Mouse (Mus musculus) mouse trophoblast stem cell (cell line): ENCODE measurements around the gene Mrps10.
"Not testable (repeated sequence)": the region's sequence is repeated elsewhere in the genome, so short reads cannot be mapped to it uniquely, and the experiment has no call there.

Experiments used
- in situ Hi-C, 2 experiments: fragments of 300-500 bp; cut with MseI, MboI; formaldehyde crosslinking; loops; 2 replicates in 1 of 2; 3 replicates in 1 of 2; pipeline ENCODE4 v1.15.1; 2025

Gene Mrps10

DNA sequence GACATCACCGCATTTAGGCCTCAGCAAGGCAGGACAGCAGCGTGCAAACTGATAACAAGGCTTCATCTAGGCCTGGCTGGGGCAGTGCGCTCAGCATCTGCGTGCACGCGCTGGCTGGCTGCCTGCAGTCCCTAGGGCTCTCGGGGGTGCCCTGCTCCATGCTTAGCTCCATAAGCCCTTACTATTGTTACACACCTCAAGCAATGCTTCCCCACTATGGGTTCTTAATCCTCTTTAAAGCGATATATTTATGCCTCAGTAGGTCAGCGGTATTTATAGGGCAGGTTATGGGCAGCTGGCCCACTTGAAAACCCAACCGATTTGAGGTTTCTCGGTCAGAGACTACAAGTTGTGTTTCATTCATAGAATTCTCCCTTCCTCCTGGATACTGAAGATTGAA lies 13.2 kb downstream of the Mrps10 start:
- in situ Hi-C loops, result no loop called here

- in situ Hi-C loops, result no loop called here
Observed at GRCm38 (mm10) chr17:47383266-47383665, 14.6 kb downstream of the Mrps10 start.

- in situ Hi-C loops, result no loop called here
Observed at GRCm38 (mm10) chr17:47384064-47384463, 15.4 kb downstream of the Mrps10 start.

- in situ Hi-C loops, result loop anchor here in 1 of 2 experiments (5.0 kb wide), 1 partner anchor 97 kb away; no protein-coding TSS in a partner anchor
Observed at GRCm38 (mm10) chr17:47385145-47385544, 16.5 kb downstream of the Mrps10 start, which contains the start of gene Guca1b. TSS of gene Guca1b (plus strand) at chr17:47385393.

DNA sequence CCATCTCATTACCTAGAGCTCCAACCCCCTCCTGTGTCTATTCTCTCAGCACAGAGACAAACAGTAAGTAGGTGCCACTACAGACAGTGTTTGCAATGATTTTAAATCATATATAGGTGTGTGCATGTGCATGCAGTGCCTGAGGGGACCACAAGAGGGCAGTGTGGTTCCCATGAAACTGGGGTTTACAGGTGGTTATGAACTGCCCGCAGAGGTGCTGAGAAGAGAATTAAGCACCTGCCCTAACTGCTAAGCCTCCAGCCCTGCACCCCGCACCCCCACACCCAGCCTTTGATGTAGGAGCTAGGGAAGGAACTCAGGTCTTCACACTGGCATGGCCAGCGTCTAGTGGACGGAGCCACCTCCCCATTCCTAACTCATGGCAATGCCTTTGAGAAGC lies 18.0 kb downstream of the Mrps10 start:
- in situ Hi-C loops, result loop anchor here in 1 of 2 experiments (5.0 kb wide), 1 partner anchor 96 kb away; no protein-coding TSS in a partner anchor

- in situ Hi-C loops, result no loop called here
Observed at GRCm38 (mm10) chr17:47394223-47394869, 25.7 kb downstream of the Mrps10 start.

DNA sequence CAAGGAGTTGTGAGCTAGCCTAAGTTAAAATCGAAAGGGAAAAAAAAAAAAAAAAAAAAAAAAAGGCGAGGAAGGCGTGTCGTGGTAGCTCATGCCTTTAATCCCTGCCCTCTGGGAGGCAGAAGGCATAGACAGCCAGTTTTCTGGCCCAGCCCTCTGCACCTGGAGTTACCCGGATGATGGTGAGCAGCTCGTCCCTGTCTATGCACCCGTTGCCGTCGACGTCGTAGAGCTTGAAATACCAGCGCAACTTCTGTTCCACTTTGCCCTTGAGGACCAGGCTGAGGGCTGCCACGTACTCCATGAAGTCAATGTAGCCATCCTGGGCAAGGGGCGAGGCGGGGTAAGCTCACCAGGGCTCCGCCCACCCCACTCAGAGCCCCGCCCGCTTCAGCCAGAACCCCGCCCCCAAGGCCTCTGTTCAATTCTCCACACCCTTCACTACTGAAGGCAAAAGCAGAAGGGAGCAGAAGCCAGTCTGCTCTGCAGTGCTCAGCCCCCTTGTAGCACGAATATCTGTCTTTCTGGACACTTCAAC lies 26.8 kb downstream of the Mrps10 start:
- in situ Hi-C loops, result no loop called here

DNA sequence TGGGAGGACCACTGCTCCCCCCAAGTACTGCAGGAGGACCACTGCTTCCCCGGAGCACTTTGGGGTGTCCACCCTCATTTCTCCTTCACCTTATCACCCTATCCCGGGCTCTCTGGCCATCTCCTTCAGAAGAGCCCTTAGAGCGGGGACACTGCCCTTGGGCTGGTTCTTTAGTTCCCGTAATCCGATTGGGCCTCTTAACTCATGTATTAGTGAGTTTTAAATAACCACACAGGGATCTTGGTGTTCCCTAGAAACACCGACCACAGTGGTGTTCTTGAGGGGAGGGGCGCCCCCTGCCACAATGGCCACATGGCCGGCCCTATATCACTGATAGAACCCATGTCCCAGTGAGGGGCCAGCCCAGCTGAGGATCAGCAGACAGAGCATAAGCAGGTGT lies 30.4 kb downstream of the Mrps10 start:
- in situ Hi-C loops, result no loop called here

DNA sequence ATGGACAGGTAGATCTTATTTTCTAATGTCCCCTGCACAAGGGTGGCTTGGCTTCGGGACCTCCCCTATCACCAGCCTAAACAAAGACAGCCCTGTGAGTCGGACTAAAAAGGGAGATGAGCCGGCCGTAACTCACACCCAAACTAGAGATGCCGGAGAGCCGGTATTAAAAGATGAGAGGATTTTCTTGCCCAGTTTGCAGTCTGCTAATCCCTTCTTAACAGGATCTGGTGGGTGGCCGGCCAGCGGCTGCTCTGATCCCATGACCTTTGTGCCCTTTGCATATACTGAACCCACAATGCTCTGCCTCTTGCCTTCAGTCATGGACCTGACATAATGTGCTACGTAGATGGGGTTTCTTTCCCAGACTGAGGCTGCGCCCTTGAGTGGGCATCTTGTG lies 31.8 kb downstream of the Mrps10 start, which contains the start of gene Guca1a:
Gene Guca1a (minus strand): TSS at position 134 of the 400 bp plus-strand sequence.
- in situ Hi-C loops, result no loop called here

- in situ Hi-C loops, result loop anchor here (5.0 kb wide), 2 partner anchors 64 to 74 kb away; no protein-coding TSS in a partner anchor
Observed at GRCm38 (mm10) chr17:47407717-47408557, 39.2 kb downstream of the Mrps10 start.

DNA sequence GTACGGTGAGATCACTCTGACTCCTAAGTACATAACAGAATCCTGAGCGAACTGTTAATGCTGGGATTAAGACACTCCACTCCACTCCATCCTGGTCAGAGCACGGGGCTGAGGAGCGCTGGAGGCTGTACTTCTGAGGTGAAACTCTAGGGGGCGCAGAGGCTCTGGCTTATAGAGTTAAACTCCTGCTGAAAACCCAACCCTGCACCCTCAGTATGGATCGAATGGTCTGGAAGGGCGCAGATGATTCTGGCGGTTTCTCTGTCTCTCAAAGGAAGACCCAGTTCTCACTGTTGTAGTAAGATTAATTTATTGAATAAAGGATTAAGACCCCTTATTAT lies 39.8 kb downstream of the Mrps10 start:
- in situ Hi-C loops, result loop anchor here (5.0 kb wide), 2 partner anchors 64 to 74 kb away; no protein-coding TSS in a partner anchor

DNA sequence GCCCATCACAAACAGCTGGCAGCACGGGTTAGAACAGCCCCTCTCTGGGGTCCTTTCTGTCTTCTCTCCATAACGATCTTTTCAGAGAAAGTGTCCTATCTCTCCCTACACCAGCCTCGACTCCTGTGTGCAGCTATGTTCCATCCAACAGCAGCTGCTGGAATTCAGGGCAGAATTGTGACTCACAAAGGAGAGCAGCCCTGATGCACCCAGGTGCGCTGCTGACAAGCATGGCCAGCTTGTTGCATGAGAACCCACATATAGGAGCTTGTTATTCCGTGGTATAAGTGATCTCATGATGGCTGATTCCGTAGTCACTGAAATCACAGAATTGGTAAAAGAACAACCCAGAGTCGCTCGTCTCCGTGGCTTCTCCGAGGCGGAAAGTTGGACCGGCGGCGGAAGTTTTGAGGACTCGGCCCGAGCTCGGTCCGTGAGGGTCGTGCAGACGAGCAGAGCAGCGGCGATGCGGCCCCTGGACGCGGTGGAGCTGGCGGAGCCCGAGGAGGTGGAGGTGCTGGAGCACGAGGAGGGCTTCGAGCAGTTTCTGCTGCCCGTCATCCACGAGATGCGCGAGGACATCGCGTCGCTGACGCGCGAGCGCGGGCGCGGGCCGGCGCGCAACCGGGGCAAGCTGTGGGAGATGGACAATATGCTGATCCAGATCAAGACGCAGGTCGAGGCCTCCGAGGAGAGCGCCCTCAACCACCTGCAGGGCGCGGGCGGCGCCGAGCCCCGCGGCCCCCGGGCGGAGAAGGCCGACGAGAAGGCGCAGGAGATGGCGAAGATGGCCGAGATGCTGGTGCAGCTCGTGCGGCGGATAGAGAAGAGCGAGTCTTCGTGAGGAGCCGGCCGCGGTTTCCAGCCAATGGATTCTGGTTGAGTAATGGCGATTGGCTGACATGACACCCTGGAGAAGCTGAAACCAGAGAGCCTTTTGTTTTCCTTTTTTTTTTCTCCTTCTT lies 41.5 kb downstream of the Mrps10 start:
- in situ Hi-C loops, result loop anchor here (5.0 kb wide), 2 partner anchors 62 to 72 kb away; no protein-coding TSS in a partner anchor

DNA sequence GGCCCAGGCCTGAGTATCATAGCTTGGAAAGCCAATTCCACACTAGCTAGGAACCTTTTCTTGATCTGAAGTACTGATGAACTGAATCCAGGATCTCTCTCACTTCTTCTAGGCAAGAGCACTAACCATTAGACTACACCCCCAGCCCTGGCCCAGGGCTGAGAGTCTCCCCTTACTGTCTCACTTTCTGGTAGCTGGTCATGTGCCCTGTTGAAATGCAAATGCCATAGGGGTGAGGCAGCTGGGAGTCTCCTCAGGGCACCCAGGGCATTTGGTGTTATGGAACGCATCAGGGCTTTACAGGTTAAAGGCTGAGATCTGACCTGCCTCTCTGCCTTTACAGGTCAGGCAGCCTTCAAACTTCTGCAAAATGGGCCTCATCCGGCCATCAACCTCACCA lies 51.5 kb downstream of the Mrps10 start:
- in situ Hi-C loops, result no loop called here

DNA sequence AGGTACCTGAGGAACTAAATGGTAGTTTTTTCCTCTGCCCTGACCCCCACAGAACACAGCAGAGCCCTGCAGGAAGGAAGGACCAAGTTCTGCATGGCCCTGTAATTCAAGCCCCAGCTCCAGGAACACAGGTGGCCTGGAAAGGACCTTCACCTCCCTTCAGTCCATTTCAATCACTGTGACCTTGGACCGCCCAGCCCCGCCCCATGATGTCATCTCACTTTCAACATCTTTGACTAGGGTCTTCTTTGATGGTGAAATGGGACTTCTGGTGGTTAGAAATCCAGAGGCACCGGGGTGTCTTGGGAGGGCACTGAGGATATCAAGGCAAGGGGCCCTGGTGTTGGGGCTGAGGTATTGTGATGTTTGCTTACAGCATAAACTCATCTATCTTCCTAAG lies 52.9 kb downstream of the Mrps10 start:
- in situ Hi-C loops, result no loop called here

DNA sequence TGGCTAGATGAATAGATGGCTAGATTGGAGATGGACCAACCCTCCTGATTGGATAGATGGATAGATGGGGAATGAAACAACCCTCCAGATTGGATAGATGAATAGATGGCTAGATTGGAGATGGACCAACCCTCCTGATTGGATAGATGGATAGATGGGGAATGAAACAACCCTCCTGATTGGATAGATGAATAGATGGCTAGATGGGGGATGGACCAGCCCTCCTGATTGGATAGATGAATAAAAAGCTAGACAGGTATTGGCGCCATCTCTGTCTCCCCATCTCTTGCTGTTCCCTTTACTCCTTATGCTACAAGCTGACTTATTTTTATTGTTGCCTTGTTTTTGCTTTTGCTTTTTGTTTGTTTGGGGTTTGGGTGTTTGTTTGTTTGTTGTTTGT lies 53.9 kb downstream of the Mrps10 start:
- in situ Hi-C loops, result not testable (repeated sequence)

- in situ Hi-C loops, result no loop called here
Observed at GRCm38 (mm10) chr17:47424186-47424585, 55.5 kb downstream of the Mrps10 start.

DNA sequence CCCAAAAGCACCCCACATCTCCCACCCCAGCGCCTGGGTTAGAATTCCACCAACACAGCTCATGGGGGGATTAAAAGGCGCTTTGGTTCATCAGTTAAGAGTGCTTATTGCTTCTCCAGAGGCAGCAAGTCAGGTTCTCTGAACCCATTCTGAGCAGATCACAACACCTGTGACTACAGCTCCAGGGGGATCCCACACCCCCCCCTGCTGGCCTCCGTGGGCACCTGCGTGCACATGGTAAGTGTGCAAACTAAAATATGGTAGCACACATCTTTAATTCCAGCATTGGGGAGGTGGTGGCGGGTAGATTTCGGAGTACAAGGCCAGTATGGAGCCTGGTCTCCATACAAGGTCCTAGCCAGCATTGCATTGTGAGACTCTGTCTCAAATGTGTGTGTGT lies 58.6 kb downstream of the Mrps10 start:
- in situ Hi-C loops, result no loop called here

DNA sequence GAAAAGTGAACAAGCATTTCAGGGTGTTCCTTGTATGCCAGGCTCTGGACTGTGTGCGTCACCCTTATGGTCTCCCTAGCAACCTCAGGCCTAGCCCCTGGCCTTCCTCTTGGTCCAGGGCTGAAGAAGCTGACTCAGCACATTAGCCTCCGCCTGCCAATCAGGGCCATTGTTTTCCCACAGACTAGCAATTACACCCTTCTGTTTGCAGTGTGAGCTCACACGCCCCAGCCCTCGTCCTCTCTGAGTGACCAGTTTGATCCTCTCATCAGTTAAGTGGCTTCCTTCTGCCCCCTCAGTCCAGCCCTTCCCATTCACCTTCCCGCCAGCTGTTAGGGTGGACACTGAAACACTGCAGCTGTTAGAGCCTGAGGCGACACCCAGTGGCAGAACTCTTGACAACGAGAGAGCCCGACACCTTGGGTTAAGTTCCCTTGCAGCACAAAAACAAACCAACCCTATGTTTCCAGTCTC lies 60.2 kb downstream of the Mrps10 start:
- in situ Hi-C loops, result no loop called here

- in situ Hi-C loops, result no loop called here
Observed at GRCm38 (mm10) chr17:47430815-47431214, 62.1 kb downstream of the Mrps10 start.
